Mouse (Mus musculus): ENCODE data around the gene Astn2.

- TF ChIP-seq CTCF (IDR thresholded peaks at IDR 0.05; ENCODE audit: low read depth, low read length) (no peak), POLR2A (IDR thresholded peaks at IDR 0.05; ENCODE audit: extremely low read depth, insufficient read depth, low read length) (no peak)
These were observed 530.1 kb downstream of the Astn2 start for GRCm38 (mm10) chr4:65874236-65874781.

Measured in liver, adult 2 months (tissue).